Mouse (Mus musculus) gonadal fat pad, adult 2 months (tissue): ENCODE data around the gene Fscn2. TPM values are rescaled to one million over a fixed set of nuclear protein-coding genes. Genes with fewer than 3 reads are reported as not detected.
"Not testable (repeated sequence)": the region's sequence is repeated elsewhere in the genome, so short reads cannot be mapped to it uniquely, and the experiment has no call there.

Source experiments
- DNase-seq: peaks from one replicate; pipeline ENCODE4 v3.0.0-alpha.2; 2012; ENCODE audit warnings: low read depth
- polyA plus RNA-seq: library from polyadenylated mRNA; depleted of rRNA; stranded (reverse); fragments of >200 nt; gene quantifications from 2 replicates; pipeline ENCODE4 v1.2.3, GENCODE M21; 2012

Fscn2 gene
- polyA plus RNA-seq, 1 experiment: 0.78 TPM

DNA sequence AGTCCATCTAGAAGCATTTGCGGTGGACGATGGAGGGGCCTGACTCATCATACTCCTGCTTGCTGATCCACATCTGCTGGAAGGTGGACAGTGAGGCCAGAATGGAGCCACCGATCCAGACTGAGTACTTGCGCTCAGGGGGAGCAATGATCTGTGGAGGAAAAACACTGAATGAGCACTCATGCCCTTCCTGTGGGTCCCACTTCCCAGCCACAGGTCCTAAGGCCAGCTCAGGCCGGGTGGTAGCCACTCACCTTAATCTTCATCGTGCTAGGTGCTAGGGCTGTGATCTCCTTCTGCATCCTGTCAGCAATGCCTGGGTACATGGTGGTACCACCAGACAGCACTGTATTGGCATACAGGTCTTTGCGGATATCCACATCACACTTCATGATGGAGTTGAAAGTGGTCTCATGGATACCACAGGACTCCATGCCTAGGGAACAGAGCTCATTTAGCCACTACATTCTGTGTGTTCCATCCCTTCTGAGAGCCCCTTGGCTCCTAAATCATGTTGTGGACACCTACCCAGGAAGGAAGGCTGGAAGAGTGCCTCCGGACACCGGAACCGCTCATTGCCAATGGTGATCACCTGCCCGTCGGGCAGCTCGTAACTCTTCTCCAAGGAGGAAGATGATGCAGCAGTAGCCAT lies 14.8 kb upstream of the Fscn2 start:
- not testable (repeated sequence) for DNase-seq

DNA sequence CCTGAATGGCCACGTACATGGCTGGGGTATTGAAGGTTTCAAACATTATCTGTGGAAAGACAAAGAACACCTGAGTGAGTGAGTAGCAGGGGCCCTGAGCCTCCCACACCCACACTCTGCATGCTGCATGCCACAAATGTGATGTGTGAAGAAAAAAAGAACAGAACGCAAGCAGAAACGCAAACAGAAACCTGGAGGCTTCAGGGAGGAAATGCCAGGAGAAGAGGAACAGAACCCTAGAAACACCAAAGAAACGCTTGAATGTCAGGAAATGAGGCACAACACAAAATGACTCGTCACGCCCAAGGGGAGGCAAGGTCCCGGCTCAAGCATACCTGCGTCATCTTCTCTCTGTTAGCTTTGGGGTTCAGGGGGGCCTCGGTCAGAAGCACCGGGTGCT lies 14.0 kb upstream of the Fscn2 start:
- DNase-seq: no peak

DNA sequence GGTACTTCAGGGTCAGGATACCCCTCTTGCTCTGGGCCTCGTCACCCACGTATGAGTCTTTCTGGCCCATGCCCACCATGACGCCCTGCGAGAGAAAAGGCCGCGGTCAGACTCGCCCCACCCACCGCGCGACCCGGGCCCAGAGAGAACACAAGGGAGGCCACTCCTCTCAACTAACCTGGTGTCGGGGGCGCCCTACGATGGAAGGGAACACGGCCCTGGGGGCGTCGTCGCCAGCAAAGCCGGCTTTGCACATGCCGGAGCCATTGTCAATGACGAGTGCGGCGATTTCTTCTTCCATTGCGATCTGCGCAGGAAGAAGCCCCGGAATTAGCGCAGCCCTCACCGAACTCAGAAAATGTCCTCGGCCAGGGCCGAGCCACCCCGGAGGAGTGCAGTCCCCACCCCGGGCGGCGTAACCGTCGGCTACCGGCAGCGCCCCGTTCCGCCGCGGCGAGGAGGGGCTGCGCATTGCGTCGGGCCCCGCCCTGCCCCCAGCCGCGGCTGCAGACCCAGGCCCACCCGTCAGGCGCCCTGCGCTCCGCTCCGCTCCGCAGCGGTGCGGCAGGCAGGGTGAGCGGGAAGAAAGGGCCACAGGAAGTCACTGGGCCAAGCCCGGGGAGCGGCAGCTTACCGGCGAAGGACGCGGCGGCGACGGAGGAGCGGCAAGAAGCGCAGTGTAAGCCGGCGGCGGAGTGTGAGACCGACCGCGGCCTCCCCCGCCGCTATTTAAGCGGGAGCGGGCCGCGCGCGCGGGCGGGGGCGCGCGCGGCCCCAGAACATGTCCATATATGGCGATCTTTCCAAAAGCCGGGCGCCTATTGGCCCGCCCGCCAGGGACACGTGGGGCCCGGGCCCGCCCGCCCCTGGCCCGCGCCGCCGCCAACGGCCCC lies 13.3 kb upstream of the Fscn2 start, which contains the start of gene Actg1:
TSS of gene Actg1 (minus strand) at position 752 of the 893 bp plus-strand sequence.
- no peak for DNase-seq

DNA sequence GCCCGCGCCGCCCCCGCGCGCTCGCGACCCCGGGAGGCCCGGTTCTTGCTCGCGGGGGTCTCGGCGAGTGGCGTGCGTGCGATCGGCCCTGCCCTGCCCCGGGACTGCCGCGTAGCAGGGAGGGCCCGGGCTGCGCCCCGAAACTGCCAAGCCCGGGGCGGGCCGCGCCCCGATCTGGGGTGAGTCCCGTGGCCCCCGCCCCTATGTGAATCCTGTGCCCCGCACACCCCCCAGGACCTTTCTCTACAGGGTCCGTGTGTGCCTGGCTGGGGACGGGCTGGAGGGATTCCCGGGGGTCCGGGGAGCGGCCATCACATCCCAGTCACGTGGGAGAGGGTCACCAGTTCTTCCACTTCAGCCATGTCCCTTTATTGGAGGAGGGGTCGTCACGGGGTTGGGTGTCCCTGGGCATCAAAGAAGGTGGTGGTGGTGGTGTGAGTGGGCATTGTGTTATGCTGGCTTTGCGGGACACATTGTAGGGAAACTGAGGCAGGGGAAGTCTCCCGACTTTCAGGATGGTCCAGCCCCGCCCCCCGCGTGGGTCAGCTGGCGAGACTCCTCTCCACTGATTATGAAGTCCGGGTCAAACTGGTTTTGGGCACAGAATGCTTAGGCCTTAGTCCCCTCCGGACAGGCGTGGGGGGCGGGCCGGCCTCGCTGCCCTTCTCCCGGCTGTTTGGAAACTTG lies 12.5 kb upstream of the Fscn2 start:
- DNase-seq: no peak

DNA sequence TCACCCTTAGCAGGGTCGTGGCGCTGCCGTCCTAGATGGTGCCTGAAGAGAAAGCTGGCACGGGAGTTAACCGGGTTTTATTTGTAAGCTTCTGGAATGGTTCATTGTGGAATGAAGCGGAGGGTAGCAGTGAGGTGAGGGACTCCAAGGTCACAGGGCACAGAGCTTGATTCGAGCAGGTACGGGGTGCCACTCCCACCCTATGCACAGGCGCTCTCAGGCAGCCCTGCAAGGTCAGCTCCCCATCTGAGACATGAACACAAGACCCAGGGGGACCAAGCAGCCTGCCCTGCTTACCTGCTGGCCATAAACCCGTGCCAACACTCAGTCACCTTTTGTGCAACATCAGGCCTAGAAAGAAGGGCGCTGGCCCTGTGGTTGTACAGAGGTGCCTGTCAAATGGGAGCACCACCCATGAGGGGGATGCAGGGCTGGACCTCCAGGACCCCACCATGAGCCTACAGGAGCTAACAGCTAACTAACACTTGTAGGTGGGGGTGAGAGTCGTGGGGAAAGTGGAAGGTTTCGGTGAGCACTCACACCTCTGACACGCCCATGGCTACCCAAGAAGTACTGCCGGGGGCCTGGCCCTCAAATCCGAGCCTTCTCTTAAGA lies 11.9 kb upstream of the Fscn2 start:
- no peak for DNase-seq

DNA sequence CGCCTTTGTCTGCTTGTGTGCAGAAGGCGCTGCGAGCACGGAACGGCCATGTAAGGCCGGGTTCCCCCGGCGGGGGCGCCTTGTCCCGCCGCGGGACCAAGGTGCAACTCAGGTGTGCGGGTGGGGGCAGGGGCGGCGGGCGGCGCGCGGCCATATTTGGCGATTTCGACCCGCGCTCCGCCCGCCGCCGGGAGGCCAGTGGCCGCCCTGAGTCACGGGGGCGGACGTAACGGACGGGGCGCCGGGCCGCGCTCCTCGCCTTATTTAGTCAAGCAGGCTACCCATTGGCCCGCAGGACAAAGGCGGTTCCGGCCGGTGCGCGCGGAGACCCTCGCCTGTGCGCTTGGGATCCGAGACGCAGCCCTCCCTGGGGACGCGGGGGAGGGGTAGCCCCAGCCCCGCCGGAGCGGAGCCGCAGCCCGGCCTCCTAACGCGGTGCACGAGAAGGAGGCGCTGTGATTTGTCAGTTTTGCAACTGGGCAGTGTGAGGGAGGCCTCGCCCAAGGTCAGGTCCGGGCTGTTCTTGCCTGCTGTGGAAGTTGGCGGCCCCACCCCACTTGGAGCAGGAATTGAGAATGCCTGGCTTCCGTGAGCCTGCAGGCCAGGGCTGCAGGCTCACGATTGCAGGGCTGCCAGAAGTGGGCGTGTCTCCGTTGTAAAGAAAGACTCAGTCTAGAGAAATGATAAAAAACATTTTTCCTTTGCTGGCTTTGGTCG lies 11.2 kb upstream of the Fscn2 start:
- no peak for DNase-seq

DNA sequence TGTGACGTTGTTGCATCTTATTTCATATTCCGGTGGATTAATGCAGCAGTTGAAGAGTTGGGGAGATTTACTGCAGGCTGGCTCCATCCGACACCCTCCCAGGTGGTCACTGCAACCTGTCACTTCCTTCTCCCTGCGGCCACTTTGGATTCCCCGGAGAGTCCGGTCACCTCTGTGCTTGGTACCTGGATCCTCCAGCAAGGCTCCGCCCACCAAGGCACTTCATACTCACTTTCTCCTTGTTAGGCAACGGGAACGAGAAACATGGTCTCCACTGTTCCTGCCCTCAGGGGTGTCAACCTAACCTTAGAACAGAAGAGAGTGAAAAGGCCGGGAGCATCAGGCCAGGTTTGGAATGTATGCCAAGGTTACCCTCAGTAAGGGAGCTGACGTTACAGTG lies 10.6 kb upstream of the Fscn2 start:
- DNase-seq: no peak

GRCm38 (mm10) chr11:120351250-120352092 lies 9.9 kb upstream of the Fscn2 start:
- no peak for DNase-seq

- not testable (repeated sequence) for DNase-seq
Observed at GRCm38 (mm10) chr11:120352093-120352350, 9.3 kb upstream of the Fscn2 start.

DNA sequence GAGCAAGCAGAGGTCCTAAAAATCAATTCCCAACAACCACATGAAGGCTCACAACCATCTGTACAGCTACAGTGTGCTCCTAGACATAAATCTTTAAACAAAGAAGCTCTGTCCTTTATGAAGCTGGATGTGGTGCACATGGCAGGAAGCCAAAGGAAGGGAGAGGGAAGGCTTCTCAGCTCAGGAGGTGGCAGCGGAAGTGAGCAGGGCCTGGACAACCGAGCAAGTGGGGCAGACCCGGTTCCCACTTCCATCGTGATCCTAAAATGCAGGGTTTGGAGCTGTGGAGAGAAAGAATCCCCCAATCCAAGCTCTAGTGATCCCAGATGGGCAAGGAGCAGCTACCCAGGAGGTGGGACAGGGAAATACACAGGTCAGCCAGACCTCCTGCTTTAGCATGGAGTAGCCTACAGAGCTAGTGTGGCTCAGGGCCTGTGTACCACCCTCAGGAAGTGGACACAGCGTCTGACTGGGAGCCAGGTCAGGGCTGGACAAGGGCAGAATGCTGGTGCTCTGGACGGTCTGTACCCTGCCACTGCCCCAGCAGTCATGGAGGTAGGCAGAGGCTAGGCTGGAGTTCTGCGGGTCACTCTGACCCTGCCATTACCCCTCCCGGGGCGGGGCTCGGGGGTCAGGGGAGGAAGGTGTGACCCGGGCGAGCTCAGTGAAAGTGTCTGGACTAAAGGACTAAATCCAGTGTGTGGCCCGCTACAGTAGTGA lies 8.6 kb upstream of the Fscn2 start:
- DNase-seq: no peak

DNA sequence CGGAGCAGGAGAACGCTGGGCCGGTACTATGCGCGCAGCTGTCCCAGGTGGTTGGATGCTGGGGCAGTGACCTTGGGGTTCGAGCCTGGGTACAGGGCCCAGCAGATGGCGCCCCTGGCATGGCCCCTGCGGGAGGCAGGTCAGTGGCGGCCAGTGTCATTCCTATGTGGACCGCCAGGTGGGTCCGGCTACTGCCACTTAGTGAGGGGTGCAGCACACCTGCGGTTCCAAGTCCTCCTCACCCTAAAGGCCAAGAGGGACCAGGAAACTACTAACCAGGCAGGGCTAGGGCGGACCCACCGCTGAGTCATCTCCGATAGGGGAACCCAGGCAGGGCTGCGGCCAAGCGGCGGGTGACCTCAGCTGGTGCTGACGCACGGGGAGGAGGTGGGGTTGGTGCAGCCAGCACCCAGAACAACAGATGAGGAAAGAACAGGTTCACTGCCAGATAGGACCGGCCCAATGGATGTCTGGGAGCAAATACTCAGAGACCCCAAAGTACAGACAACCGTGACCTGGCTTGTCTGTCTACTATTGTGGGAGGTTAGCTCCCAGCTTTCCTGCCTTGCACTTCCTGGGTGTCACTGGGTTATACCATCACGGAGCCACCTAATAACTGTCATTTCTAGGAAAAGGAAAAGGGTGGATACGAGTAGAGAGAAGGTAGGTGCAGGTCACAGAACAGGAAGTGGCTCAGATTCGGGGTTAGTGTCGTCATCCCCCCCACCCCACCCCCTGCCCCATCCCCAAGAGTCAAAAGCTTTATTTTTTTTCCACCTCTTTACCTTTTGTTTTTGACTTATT lies 7.6 kb upstream of the Fscn2 start:
- no peak for DNase-seq

DNA sequence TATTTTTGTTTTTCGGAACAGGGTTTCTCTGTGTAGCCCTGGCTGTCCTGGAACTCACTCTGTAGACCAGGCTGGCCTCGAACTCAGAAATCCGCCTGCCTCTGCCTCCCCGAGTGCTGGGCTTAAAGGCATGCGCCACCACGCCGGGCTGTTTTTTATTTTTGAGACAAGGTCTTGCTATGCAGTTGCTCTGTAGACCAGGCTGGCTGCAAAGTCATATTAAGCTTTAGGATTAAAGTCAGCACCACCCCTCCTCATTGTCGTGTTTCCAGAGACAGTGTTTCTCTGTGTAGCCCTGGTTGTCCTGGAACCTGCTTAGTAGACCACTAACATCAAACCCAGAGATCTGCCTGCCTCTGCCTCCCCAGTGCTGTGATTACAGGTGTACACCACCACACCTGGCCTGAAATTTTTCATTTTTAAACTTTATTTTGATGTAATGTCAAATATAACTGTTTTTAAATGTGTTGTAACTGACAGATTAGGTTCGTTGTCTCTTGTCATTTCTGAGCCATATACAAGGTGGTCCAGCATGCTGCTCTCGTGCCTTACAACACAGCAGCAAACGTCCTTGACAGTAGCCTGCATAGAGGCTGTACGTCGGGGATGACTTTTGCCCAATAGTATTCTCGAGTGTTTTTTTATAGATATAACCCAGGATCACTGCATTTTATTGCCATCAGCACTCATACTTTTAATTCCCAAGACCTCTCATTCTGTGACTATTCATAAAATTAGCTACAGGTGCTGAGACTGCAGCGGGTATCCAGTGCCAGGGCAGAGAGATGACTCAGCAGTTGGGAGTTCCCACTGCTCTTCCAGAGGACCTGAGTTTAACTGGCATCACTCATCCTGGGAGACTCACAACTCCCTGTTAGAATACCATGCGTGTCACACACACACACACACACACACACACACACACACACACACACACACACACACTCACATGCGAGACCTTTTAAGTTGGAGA lies 6.7 kb upstream of the Fscn2 start:
- DNase-seq: no peak

DNA sequence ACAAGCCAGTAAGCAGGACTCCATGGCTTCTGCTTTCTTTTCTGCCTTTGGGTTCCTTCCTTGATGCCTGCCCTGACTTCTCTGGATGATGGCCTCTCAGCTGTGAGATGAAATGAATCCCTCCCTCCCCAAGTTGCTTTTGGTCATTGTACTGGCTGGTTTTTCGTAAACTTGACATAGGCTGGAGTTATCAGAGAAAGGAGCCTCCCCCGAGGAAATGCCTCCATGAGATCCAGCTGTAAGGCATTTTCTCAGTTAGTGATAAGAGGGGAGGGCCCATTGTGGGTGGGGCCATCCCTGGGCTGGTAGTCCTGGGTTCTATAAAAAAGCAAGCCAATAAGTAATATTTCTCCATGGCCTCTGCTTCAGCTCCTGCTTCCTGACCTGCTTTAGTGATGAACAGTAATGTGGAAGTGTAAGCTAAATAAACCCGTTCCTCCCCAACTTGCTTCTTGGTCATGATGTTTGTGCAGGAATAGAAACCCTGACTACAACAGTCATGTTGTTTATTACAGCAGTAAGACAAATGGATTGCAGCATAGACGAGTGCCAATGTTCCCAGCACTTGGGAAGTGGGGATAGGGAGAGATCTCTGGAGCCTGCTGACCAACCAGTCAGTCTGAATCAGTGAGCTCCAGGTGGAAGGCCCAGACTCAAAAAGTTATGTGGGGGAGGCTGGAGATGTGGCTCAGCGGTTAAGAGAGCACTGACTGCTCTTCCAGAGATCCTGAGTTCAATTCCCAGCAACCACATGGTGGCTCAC lies 5.9 kb upstream of the Fscn2 start:
- DNase-seq: no peak

DNA sequence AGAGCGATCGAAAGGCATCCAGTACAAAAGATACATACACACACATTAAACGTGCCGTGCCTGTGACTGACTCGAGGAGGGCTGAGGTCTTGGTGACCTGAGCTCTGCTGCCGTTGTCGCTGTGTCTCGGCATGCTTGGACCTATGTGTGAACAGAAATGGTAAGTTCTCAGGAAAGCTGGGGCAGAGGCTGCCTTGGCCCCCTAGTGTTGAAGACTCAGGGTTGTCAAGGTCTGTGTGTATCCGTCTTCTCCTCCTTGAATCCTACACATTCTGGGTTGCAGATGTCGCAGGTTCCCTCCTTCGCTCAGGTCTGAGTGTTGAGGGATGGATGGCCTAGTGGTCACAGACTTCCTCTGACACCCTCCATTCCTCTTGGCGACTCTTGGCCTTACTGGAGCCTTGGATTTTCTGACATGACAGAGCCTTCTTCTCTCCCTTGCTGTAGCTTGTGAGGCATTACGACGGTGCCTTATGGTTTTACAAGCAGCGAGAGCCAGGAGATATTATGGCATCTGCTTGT lies 5.0 kb upstream of the Fscn2 start:
- no peak for DNase-seq

- DNase-seq: no peak
Observed at GRCm38 (mm10) chr11:120356900-120357299, 4.4 kb upstream of the Fscn2 start.

- DNase-seq: no peak
Observed at GRCm38 (mm10) chr11:120357791-120358401, 3.4 kb upstream of the Fscn2 start.

- DNase-seq: no peak
Observed at GRCm38 (mm10) chr11:120359391-120359790, 1.9 kb upstream of the Fscn2 start.
